Mouse (Mus musculus): ENCODE measurements around the gene Pfdn6. TPM values are rescaled to one million over a fixed set of nuclear protein-coding genes. Genes with fewer than 3 reads are reported as not detected.
A peak's percentile ranks its signal among the peaks of the same experiment; 100 is the strongest.

The Pfdn6 gene
- polyA plus RNA-seq, 1 experiment: 26.2 TPM

- WGBS: 11% methylated on average over 1 of the region's 1 CpGs
- TF ChIP-seq POLR2A (IDR thresholded peaks at IDR 0.05; ENCODE audit: borderline replicate concordance, extremely low read depth, low read depth, low read length) (no peak), CTCF (IDR thresholded peaks at IDR 0.05; ENCODE audit: insufficient read depth, low read length) (no peak)
- DNase-seq: no peak
- Histone ChIP-seq H3K4me1 (ENCODE audit: control insufficient read depth, insufficient read depth, low read length) (no peaks in the 10 kb centered on the region), H3K4me3 (replicated peaks; ENCODE audit: extremely low read depth, low read depth, low read length) (no peak overlapping the region)
Measured at GRCm38 (mm10) chr17:33972691-33973090, 32.5 kb upstream of the Pfdn6 start.

- Histone ChIP-seq H3K4me3 (replicated peaks; ENCODE audit: extremely low read depth, low read depth, low read length) (no peak overlapping the region), H3K4me1 (ENCODE audit: control insufficient read depth, insufficient read depth, low read length) (no peaks in the 10 kb centered on the region)
- 76% methylated on average over 4 of the region's 4 CpGs for WGBS
- no peak for TF ChIP-seq CTCF (IDR thresholded peaks at IDR 0.05; ENCODE audit: insufficient read depth, low read length)
- TF ChIP-seq POLR2A (IDR thresholded peaks at IDR 0.05; ENCODE audit: borderline replicate concordance, extremely low read depth, low read depth, low read length): no peak
- no peak for DNase-seq
Measured at GRCm38 (mm10) chr17:33969394-33969793, 29.3 kb upstream of the Pfdn6 start.

- no peak for DNase-seq
Measured at GRCm38 (mm10) chr17:33968927-33969326, 28.8 kb upstream of the Pfdn6 start.

GRCm38 (mm10) chr17:33968489-33968888, 28.3 kb upstream of the Pfdn6 start:
- peak; percentile 80 for DNase-seq
- Histone ChIP-seq H3K4me1 (ENCODE audit: control insufficient read depth, insufficient read depth, low read length) (no peaks in the 10 kb centered on the region), H3K4me3 (replicated peaks; ENCODE audit: extremely low read depth, low read depth, low read length) (no peak overlapping the region)
- WGBS: 2% methylated on average over 9 of the region's 9 CpGs
- TF ChIP-seq CTCF (IDR thresholded peaks at IDR 0.05; ENCODE audit: insufficient read depth, low read length) (peak; percentile 95), POLR2A (IDR thresholded peaks at IDR 0.05; ENCODE audit: borderline replicate concordance, extremely low read depth, low read depth, low read length) (peak; percentile 23; the same call in 1 of the 2 replicates)

More at GRCm38 (mm10) chr17:33968927-33969326, 28.8 kb upstream of the Pfdn6 start:
- H3K4me3 ChIP-seq (replicated peaks; ENCODE audit: extremely low read depth, low read depth, low read length): no peak overlapping the region
- 28% methylated on average over 5 of the region's 5 CpGs for WGBS
- H3K4me1 ChIP-seq (ENCODE audit: control insufficient read depth, insufficient read depth, low read length): no peaks in the 10 kb centered on the region
- TF ChIP-seq POLR2A (IDR thresholded peaks at IDR 0.05; ENCODE audit: borderline replicate concordance, extremely low read depth, low read depth, low read length) (no peak), CTCF (IDR thresholded peaks at IDR 0.05; ENCODE audit: insufficient read depth, low read length) (no peak)

DNA sequence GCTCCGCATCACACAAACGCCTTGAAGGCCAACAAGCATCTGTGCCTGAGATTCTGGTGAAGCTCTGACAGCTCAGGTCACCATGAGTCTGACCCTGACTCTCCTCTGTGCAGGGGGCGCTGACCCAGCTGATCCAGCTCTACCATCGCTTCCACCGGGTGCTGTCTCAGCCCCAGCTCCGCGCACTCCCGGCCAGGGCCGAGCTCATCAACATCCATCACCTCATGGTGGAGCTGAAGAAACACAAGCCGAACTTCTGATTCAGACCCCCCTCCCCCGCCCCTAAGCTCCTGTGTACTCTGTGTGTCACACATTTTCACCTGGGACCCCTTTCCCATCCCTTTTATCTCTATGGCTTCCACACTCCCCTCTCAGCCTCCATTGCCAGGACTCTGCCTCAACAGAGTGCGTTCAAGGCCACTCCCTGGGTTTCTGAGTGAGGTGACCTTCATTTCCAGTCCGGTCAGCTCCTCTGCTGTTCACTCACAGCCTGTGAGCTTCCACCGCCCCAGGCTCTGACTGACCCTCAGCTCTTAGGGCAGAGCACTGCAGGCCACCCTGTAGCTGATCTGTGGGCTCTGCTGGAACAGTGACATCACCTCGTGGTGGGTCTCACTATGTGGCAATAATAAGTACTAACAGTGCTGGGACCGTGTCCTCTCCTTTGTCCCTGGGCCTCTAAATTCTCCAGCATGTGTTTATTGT, 25.9 kb upstream of the Pfdn6 start:
- Histone ChIP-seq H3K4me1 (ENCODE audit: control insufficient read depth, insufficient read depth, low read length) (no peaks in the 10 kb centered on the region), H3K4me3 (replicated peaks; ENCODE audit: extremely low read depth, low read depth, low read length) (no peak overlapping the region)
- TF ChIP-seq CTCF (IDR thresholded peaks at IDR 0.05; ENCODE audit: insufficient read depth, low read length): no peak
- no peak for TF ChIP-seq POLR2A (IDR thresholded peaks at IDR 0.05; ENCODE audit: borderline replicate concordance, extremely low read depth, low read depth, low read length)
- WGBS: 82% methylated on average over 16 of the region's 16 CpGs
- DNase-seq: no peak

DNA sequence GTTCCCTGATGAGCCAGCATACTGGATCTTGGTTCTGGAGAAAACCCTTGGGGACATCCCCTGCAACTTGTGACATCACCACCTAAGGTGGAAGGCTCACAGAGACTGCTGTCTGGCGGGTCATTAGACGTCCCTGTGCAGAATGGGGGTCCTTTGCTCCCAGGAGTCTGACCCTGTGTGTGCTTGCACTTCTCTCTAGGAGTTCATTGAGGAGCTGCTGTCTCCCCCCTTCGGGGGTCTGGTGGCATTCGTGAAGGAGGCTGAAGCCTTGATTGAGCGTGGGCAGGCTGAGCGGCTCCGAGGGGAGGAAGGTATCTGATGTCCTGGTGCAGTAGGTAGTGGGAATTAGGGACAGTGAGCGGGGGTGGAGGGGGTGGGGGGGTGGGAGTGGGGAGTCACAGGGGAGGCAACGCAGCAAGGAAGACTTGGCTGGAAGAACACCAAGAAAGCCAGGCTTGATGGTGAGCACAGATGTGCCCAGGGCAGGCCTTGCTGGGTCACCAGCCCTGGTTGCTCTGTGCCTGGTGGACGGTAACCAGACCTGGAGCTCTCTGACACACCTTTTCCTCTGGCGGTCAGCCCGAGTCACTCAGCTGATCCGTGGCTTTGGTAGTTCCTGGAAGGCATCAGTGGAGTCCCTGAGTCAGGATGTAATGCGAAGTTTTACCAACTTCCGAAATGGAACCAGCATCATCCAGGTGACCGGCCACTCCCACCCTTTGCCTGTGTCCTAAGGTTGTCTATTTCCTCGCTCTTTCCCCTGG, 25.1 kb upstream of the Pfdn6 start:
- Histone ChIP-seq H3K4me3 (replicated peaks; ENCODE audit: extremely low read depth, low read depth, low read length) (no peak overlapping the region), H3K4me1 (ENCODE audit: control insufficient read depth, insufficient read depth, low read length) (no peaks in the 10 kb centered on the region)
- TF ChIP-seq CTCF (IDR thresholded peaks at IDR 0.05; ENCODE audit: insufficient read depth, low read length) (no peak), POLR2A (IDR thresholded peaks at IDR 0.05; ENCODE audit: borderline replicate concordance, extremely low read depth, low read depth, low read length) (no peak)
- DNase-seq: no peak
- 89% methylated on average over 17 of the region's 17 CpGs for WGBS

DNA sequence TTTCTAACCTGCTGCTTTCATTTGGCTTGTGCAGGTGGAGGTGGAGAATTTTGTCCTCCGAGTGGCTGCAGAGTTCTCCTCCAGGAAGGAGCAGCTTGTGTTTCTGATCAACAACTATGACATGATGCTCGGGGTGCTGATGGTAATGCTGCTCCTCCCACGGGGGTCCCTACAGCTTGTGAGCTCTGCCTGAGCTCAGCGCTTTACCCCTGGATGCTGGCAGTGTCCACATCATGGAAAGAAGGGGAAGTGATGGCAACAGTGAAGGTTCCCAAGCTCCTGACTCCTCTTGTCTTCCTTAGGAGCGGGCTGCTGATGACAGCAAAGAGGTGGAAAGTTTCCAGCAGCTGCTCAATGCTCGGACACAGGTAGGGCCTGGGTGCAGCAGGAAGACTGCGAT, 22.7 kb upstream of the Pfdn6 start:
- TF ChIP-seq POLR2A (IDR thresholded peaks at IDR 0.05; ENCODE audit: borderline replicate concordance, extremely low read depth, low read depth, low read length) (no peak), CTCF (IDR thresholded peaks at IDR 0.05; ENCODE audit: insufficient read depth, low read length) (no peak)
- Histone ChIP-seq H3K4me3 (replicated peaks; ENCODE audit: extremely low read depth, low read depth, low read length) (no peak overlapping the region), H3K4me1 (ENCODE audit: control insufficient read depth, insufficient read depth, low read length) (no peaks in the 10 kb centered on the region)
- WGBS: 91% methylated on average over 7 of the region's 7 CpGs
- DNase-seq: no peak

DNA sequence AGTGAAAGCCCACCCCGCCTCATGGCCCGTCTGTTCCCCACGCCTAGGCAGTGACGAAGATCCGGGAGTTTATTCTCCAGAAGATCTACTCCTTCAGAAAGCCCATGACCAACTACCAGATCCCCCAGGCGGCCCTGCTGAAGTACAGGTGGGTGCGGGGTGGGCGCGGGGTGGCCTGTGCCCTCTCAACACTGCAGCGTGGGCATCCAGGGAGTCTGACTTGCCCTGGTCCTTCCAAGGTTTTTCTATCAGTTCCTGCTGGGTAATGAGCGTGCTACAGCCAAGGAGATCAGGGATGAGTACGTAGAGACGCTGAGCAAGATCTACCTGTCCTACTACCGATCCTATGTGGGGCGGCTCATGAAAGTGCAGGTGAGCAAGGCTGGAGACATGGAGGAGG, 19.8 kb upstream of the Pfdn6 start:
- peaks cover 3% of the 10 kb centered on the region for H3K4me1 ChIP-seq (ENCODE audit: control insufficient read depth, insufficient read depth, low read length)
- 92% methylated on average over 15 of the region's 15 CpGs for WGBS
- no peak for DNase-seq
- no peak overlapping the region for H3K4me3 ChIP-seq (replicated peaks; ENCODE audit: extremely low read depth, low read depth, low read length)
- TF ChIP-seq POLR2A (IDR thresholded peaks at IDR 0.05; ENCODE audit: borderline replicate concordance, extremely low read depth, low read depth, low read length) (no peak), CTCF (IDR thresholded peaks at IDR 0.05; ENCODE audit: insufficient read depth, low read length) (no peak)

- DNase-seq: no peak
- TF ChIP-seq POLR2A (IDR thresholded peaks at IDR 0.05; ENCODE audit: borderline replicate concordance, extremely low read depth, low read depth, low read length) (no peak), CTCF (IDR thresholded peaks at IDR 0.05; ENCODE audit: insufficient read depth, low read length) (no peak)
- 95% methylated on average over 13 of the region's 13 CpGs for WGBS
- Histone ChIP-seq H3K4me1 (ENCODE audit: control insufficient read depth, insufficient read depth, low read length) (peaks cover 8% of the 10 kb centered on the region), H3K4me3 (replicated peaks; ENCODE audit: extremely low read depth, low read depth, low read length) (no peak overlapping the region)
Measured at GRCm38 (mm10) chr17:33959135-33959534, 19.0 kb upstream of the Pfdn6 start.
